Mouse (Mus musculus) gastrocnemius, adult 8-10 months (tissue): Measurements from ENCODE around the gene Dock6. TPM values are rescaled to one million over a fixed set of nuclear protein-coding genes. Genes with fewer than 3 reads are reported as not detected.
A peak's percentile ranks its signal among the peaks of the same experiment; 100 is the strongest.
"Not testable (repeated sequence)": the region's sequence is repeated elsewhere in the genome, so short reads cannot be mapped to it uniquely, and the experiment has no call there.

Source experiments
- DNase-seq, 2 experiments: peaks; one replicate each; pipeline ENCODE4 v3.0.0; 2022; ENCODE audit warnings: low spot score in 2 of 2
- total RNA-seq, 4 experiments: library from RNA; stranded (reverse); gene quantifications; 2 replicates each; pipeline ENCODE4 v1.2.4; 2022

Dock6 gene
- total RNA-seq, 4 experiments from 2014 or later: 4.7 to 8.3 (median 5.2) TPM

GRCm38 (mm10) chr9:21811170-21811569 lies 41.3 kb downstream of the Dock6 start:
- DNase-seq: no peak

- DNase-seq: no peak
Observed at GRCm38 (mm10) chr9:21808561-21808960, 43.9 kb downstream of the Dock6 start.

GRCm38 (mm10) chr9:21806976-21807375 lies 45.5 kb downstream of the Dock6 start:
- no peak for DNase-seq

- no peak for DNase-seq
Observed at GRCm38 (mm10) chr9:21806363-21806762, 46.1 kb downstream of the Dock6 start.

- peak; percentile 62 to 74 for DNase-seq
Observed at GRCm38 (mm10) chr9:21803986-21804644, 48.3 kb downstream of the Dock6 start.

GRCm38 (mm10) chr9:21801591-21801990 lies 50.8 kb downstream of the Dock6 start:
- DNase-seq: no peak

- DNase-seq: no peak
Observed at GRCm38 (mm10) chr9:21801121-21801520, 51.3 kb downstream of the Dock6 start.

GRCm38 (mm10) chr9:21799010-21799350 lies 53.5 kb downstream of the Dock6 start:
- no peak for DNase-seq

GRCm38 (mm10) chr9:21798345-21799009 lies 54.0 kb downstream of the Dock6 start, which contains the start of gene Kank2:
Kank2 (minus strand) TSS chr9:21798744.
- peak; percentile 83 to 86 for DNase-seq

- DNase-seq: peak; percentile 67 to 74
Observed at GRCm38 (mm10) chr9:21797921-21798344, 54.5 kb downstream of the Dock6 start.

GRCm38 (mm10) chr9:21796919-21797318 lies 55.5 kb downstream of the Dock6 start:
- DNase-seq: no peak

- no peak for DNase-seq
Observed at GRCm38 (mm10) chr9:21796259-21796658, 56.2 kb downstream of the Dock6 start.

GRCm38 (mm10) chr9:21795579-21795978 lies 56.9 kb downstream of the Dock6 start:
- DNase-seq: no peak

GRCm38 (mm10) chr9:21794925-21795324 lies 57.5 kb downstream of the Dock6 start:
- no peak for DNase-seq

- DNase-seq: no peak
Observed at GRCm38 (mm10) chr9:21794344-21794834, 58.0 kb downstream of the Dock6 start.

GRCm38 (mm10) chr9:21793507-21793906 lies 58.9 kb downstream of the Dock6 start:
- not testable (repeated sequence) for DNase-seq

- peak; percentile 46 to 67 for DNase-seq
Observed at GRCm38 (mm10) chr9:21792644-21793043, 59.8 kb downstream of the Dock6 start.

GRCm38 (mm10) chr9:21791861-21792260 lies 60.6 kb downstream of the Dock6 start:
- DNase-seq: peak in 1 of 2 experiments; percentile 36

GRCm38 (mm10) chr9:21788234-21788633 lies 64.2 kb downstream of the Dock6 start:
- DNase-seq: no peak

- DNase-seq: no peak
Observed at GRCm38 (mm10) chr9:21787654-21788053, 64.8 kb downstream of the Dock6 start.

- peak in 1 of 2 experiments; percentile 31 for DNase-seq
Observed at GRCm38 (mm10) chr9:21786906-21787305, 65.5 kb downstream of the Dock6 start.

GRCm38 (mm10) chr9:21786309-21786708 lies 66.1 kb downstream of the Dock6 start:
- DNase-seq: not testable (repeated sequence)
